Mouse (Mus musculus): ENCODE data around the gene Gm15013. TPM values are rescaled to one million over a fixed set of nuclear protein-coding genes. Genes with fewer than 3 reads are reported as not detected.

Gm15013 gene
- not detected in 2 replicates for polyA plus RNA-seq (2012; rRNA removed)

GRCm38 (mm10) chrX:139714381-139714780, at the start of gene Gm15013:
Gm15013 (minus strand) TSS chrX:139714481.

GRCm38 (mm10) chrX:139684775-139685695, 29.2 kb downstream of the Gm15013 start, which contains the start of gene Tbc1d8b:
Tbc1d8b (plus strand) TSS chrX:139684996.

Other genes with a start within 250 kb of the Gm15013 start
- 0.02 TPM in 1 of 2 replicates, not detected in the other for gene D330045A20Rik, start 234.1 kb downstream of the Gm15013 start, polyA plus RNA-seq (2012; rRNA removed)
- 7.8 and 18.4 TPM in 2 replicates for gene Rnf128, start 151.2 kb downstream of the Gm15013 start, polyA plus RNA-seq (2012; rRNA removed)
- 0.10 and 0.39 TPM in 2 replicates for gene Tbc1d8b, start 29.5 kb downstream of the Gm15013 start, polyA plus RNA-seq (2012; rRNA removed)
- not detected in 2 replicates for gene Ripply1, start 67.9 kb upstream of the Gm15013 start, polyA plus RNA-seq (2012; rRNA removed)
- gene Cldn2, start 86.3 kb upstream of the Gm15013 start, polyA plus RNA-seq (2012; rRNA removed), result 2.3 and 3.6 TPM in 2 replicates
- gene Morc4, start 157.2 kb upstream of the Gm15013 start, polyA plus RNA-seq (2012; rRNA removed), result 0.45 and 0.74 TPM in 2 replicates